Mouse (Mus musculus) gastrocnemius, adult 2 months (tissue): Measurements from ENCODE around the gene Cacnb4. TPM values are rescaled to one million over a fixed set of nuclear protein-coding genes. Genes with fewer than 3 reads are reported as not detected.
A peak's percentile ranks its signal among the peaks of the same experiment; 100 is the strongest.

ENCODE experiments used
- DNase-seq: peaks from one replicate; pipeline ENCODE4 v3.0.0; 2022
- H3K27ac ChIP-seq: fragments of 200-600 bp; 2 replicates; pipeline ENCODE4 v1.8.1; 2022; ENCODE audit warnings: mild to moderate bottlenecking
- H3K4me3 ChIP-seq: fragments of 200-600 bp; 2 replicates; pipeline ENCODE4 v1.8.1; 2022; ENCODE audit warnings: mild to moderate bottlenecking, moderate library complexity
- CTCF ChIP-seq: fragments of 200-600 bp; IDR thresholded peaks from 2 replicates; pipeline ENCODE4 v1.8.1; 2022; ENCODE audit warnings: antibody characterized with exemption, mild to moderate bottlenecking, moderate library complexity
- intact Hi-C: fragments of 180-260 bp; cut with DNase I; formaldehyde crosslinking; loops from one replicate; pipeline ENCODE4 v1.15.1; 2025
- total RNA-seq, 2 experiments: library from RNA; stranded (reverse); gene quantifications; 2 replicates each; pipeline ENCODE4 v1.2.3; 2021

The Cacnb4 gene
- total RNA-seq, 2 experiments from 2014 or later: 0.20 to 0.31 TPM

DNA sequence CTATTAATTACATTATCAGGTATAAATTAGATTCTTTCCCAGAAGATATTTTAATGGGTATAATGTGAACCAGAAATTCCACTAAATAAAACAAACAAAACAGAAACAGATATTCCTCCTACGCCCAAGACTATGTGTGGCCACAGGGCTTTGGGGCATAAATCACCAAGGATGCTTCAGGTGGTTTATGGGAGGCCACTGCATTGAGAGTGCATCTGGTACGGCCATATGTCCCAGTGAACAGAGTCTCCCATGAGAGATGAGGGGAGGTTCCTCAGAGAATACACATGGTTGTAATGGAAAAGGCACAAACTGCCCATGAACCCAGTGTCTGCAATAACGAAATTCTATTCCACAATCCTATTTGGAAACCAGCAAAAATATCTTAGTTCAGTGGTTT, 160.1 kb downstream of the Cacnb4 start:
- Histone ChIP-seq H3K4me3 (no peak overlapping the region), H3K27ac (no peak overlapping the region)
- no peak for TF ChIP-seq CTCF
- no peak for DNase-seq
- intact Hi-C loops: no loop called here

DNA sequence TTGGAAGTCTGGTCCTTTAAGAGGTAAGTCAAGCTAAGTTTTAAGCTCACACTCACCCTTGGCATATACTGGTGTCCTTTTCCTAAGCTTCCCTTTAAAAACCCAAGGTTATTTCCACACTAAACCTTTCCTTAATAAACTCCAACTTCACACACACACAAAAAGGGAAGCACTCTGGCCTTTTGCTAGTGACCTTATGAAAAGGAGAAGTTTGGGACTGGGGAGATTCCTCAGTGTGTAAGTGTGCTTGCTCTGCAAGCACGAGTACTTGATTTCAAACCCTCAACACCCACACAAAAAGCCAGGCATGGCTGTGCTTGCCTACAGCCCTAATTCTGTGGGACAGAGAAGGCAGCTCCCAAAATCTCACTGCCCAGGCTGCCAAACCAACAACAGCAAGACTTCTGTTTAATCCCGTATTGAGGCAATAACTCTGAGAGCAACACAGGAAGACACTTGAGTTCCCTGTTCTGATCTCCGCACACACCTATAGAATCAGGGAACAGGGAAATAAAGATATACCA, 163.7 kb downstream of the Cacnb4 start:
- H3K4me3 ChIP-seq: no peak overlapping the region
- no peak for TF ChIP-seq CTCF
- intact Hi-C loops: no loop called here
- H3K27ac ChIP-seq: no peak overlapping the region
- no peak for DNase-seq

DNA sequence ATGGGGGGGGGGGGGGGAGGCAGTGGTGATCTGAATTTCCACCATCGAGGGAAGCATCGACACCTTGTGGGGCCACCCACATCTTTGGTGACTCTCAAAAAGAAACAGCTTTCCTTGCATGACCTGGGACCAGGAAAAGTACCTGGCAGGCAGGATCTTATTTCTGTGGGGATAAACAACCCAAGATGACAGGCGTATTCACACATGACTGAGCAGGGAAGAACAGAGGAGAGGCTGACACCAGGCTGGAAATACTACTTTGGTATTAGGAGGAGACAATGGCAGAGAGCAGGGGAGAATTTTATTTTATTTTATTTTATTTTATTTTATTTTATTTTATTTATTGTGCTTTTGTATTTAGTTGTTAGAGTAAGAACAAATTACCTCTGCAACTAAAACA, 164.4 kb downstream of the Cacnb4 start:
- DNase-seq: no peak
- H3K4me3 ChIP-seq: no peak overlapping the region
- no peak for TF ChIP-seq CTCF
- H3K27ac ChIP-seq: no peak overlapping the region
- intact Hi-C loops: no loop called here

DNA sequence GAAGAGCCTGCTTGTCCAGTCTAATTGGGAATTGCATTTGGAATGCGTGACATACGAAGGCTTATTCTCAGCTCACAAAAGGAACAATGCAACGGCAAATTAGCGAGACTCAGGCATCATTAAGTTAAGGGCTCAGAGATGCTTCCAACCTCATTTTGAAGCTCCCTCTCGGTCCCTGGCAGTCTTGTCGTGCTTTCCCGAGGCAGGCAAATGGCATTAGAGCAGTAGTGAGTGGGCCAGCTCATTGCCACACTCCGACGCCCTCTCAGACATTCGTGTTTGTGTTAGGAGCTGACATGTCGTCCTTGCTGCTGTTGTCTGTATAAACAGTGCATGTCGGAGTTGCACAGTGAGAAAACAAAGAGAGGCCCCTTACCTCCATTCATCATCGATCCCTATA, 164.8 kb downstream of the Cacnb4 start:
- Histone ChIP-seq H3K4me3 (no peak overlapping the region), H3K27ac (no peak overlapping the region)
- TF ChIP-seq CTCF: no peak
- intact Hi-C loops: no loop called here
- no peak for DNase-seq

DNA sequence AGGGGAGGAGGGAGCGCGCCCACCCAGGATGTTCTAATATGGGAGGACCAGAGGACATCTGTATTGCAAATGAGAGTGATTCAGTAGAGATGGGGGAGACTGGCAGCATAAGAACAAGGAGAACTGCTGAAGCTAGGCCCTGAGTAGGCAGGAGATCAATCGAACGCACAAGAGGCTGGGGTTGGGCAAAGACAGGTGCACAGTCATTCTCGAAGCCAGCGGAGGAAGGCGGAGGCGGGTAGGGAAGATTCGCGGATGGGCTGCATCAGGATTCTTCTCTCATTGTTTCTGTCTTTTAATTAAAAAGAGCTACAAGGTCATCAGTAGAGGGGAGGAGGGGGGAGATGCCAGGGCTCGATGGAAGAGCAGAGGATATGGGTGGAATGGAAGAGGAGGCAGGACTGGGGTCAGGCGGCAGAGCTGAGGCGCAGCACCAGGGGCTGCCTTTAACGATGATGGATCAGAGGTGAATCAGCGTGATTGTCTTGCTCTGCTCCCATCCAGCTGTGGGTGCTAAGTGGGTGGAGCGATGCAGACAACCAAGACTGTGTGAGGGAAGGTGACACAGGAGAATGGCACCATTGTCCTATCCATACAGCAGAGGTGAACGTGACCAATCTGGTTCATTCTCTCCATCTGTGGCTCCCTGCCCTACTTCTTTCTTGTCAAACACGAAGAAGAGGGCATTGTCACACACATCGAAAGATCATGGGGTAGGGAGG, 166.7 kb downstream of the Cacnb4 start:
- intact Hi-C loops: no loop called here
- no peak for TF ChIP-seq CTCF

DNA sequence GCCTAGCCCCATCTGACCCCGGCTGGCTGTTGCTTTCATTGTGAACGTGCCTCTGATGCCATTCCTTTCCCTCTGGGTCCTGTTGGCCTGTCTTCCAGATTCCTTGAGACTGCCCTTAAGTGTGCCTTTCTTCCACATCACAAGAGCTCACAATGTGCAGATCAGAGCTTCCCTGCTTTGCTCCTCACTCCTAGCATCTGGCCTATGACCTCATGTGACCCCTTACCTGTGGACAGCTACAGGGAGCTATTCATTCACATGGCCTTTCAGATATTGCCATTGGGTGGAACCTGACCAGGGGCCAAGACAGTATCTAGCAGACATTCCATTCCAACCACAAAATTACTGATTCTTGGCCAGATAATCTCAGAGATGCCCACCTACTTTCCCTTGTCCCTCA, 171.5 kb downstream of the Cacnb4 start:
- intact Hi-C loops: no loop called here
- TF ChIP-seq CTCF: no peak
- DNase-seq: no peak
- Histone ChIP-seq H3K27ac (no peak overlapping the region), H3K4me3 (no peak overlapping the region)

More for the DNA sequence above, 166.7 kb downstream of the Cacnb4 start:
- no peak overlapping the region for H3K27ac ChIP-seq
- no peak overlapping the region for H3K4me3 ChIP-seq
- DNase-seq: no peak

DNA sequence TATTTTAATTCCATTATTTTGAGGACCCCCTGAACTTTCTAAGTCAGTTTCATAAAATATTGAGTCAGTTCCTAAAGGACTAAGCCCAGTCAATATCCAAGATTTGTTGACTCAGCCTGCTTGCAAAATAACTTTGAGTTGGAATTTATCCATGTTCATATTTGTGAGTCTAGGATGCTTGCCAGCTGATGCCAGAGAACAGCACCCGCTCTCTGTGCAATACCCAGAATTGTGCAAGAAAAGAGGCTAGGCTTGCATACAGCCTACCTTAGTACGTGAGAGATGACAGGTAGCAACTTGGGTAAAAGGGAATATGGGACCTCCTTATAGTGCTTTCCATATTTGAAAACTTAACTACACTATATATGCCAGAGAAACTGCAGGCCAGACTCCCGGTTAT, 171.9 kb downstream of the Cacnb4 start:
- DNase-seq: no peak
- Histone ChIP-seq H3K27ac (no peak overlapping the region), H3K4me3 (no peak overlapping the region)
- intact Hi-C loops: no loop called here
- TF ChIP-seq CTCF: no peak

DNA sequence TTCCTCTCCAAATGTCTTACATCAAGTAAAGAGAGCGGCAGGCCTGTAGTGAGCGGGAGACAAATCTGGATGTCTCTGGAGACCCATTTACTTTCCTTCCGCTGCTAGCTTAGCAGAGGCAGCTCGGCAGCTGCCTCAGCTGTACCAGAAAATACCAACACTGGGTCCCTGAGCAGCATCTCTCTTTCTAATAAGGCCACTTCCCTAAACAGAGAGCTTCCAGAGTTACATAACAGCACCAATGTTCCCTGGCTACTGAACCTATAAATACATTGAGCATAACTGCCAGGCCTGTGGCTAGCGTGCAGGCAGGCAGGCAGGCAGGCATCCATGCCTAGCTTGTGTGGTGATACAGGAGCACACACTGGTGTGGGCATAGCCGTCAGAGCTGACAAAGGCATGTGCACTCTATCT, 176.8 kb downstream of the Cacnb4 start:
- no peak for TF ChIP-seq CTCF
- peak; percentile 53 for DNase-seq
- intact Hi-C loops: no loop called here
- Histone ChIP-seq H3K4me3 (no peak overlapping the region), H3K27ac (peak overlapping the region; percentile 75)

DNA sequence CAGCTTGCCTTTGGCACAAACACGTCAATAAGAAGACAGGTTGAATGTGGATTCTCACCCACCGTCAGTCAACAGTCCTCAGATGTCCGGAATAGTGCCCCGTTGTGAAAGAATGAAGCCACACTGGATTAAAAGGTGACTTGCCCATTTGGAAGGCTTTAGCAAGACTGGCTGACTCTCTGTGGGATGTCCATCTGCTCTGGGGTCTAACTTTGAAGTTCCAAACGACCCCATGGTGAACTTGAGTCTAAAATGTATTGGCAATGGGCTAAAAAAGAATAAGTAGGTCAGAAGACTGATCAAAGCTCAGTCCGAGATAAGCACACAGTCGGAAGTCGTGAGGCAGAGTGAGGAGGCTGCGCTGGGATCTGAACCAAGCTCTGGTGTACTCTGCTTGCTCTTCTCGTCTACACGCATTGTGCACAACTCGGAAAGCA, 177.5 kb downstream of the Cacnb4 start:
- no peak for DNase-seq
- no peak overlapping the region for H3K4me3 ChIP-seq
- TF ChIP-seq CTCF: no peak
- H3K27ac ChIP-seq: no peak overlapping the region
- intact Hi-C loops: no loop called here

DNA sequence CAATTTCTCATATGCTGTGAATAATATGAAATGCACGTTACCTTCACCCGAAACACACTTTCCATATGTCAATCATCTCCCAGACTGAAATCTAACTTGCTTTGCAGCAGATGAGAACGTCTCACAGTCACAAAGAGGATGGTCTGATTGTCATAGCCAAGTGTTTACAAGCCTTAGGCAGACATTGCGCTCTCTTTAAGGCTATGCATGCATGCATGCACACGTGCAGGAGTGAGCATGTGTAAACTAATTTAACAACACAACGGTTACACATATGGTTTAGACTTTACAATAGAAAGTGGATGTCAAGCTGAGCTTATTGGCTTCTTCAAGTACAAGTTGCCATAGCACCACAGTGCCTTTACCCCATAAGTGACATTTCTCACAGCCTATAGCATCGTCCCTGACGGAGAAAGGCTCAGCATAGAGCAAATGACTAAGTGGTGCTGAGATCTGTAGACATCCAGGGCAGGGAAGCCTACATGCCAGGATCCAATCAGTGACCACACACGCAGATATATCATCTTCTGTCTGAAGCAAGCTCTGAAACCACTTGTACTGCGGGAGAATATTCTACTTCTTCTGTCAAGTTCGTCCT, 181.4 kb downstream of the Cacnb4 start:
- no peak for TF ChIP-seq CTCF
- DNase-seq: no peak
- no peak overlapping the region for H3K27ac ChIP-seq
- H3K4me3 ChIP-seq: no peak overlapping the region
- intact Hi-C loops: no loop called here

DNA sequence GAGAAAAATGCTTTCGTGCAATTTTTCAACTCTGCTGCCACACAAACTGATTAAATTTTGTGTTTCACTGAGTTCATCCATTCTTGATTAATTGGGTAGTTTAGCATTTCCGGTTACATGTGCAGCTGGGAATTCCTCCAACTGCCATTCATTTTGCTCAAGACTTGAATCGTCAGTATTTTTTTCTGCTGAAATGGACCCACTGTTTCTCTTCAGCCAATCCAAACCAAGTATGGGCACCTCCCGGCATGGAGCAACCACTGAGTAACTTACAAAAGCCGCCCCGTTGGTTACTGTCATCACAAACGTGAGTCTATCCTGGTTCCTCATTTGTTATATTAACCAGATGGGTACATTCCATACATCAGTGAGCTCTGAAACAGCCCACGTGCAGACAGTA, 182.4 kb downstream of the Cacnb4 start:
- TF ChIP-seq CTCF: no peak
- no peak overlapping the region for H3K27ac ChIP-seq
- intact Hi-C loops: no loop called here

DNA sequence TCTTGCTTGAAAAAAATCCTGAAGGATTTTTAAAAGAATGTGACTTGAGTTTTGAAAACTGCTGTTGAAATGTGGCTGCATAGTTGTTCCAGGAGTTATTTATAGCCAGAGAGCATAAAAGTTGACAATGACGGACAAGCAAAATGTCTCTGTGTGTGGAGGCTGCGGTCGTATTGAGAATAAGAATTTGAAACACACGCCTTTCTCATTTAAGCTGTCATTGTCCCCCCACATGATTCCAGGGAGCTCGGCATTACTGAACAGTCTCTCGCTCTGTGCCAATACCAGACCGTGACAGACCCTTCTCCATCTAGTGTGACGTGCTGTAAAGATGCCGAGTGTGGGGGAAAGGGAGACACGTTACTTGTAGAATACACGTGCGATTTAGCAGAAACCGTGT, 183.8 kb downstream of the Cacnb4 start:
- intact Hi-C loops: no loop called here
- no peak for DNase-seq
- Histone ChIP-seq H3K27ac (peak overlapping the region; percentile 16), H3K4me3 (peak overlapping the region; percentile 48)
- TF ChIP-seq CTCF: no peak

More for the DNA sequence above, 182.4 kb downstream of the Cacnb4 start:
- DNase-seq: no peak
- no peak overlapping the region for H3K4me3 ChIP-seq

DNA sequence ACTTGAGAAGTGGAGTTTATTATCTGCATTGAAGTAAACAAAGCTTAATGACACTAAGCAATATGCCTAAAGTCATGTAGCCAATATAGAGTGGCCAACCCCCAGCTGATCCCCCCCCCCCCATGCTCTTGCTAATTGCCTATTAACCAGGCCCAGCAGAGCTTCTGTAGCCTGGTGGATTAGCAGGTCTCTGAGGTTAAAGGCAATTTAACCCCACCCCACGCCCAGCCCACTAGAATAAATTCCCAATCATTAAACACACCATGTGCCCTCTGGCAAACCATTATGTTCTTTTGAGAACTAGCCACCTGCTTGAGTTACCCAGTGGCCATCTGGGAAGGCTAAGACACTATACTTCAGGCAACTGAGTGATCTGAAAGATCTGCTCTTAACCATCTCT, 186.8 kb downstream of the Cacnb4 start:
- intact Hi-C loops: no loop called here
- DNase-seq: no peak
- TF ChIP-seq CTCF: no peak
- no peak overlapping the region for H3K4me3 ChIP-seq
- no peak overlapping the region for H3K27ac ChIP-seq

DNA sequence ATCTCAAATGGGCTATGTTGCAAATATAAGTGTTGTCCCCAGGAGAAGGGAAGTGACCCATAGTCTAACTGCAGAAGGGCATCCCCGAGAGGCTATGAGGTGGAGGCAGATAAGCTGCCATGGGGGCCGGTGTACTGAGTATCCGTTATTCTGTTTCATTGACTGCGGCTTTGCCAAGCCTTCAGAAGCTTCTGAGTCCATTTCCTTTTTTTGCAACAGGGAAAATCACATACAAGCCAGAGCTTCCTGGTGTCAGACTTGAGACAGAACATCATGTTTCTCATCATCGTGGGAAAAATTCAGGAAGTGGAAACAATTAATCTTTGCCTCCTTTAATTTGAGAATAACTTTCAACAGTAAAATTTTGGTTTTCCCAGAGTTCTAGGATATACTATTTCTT, 193.1 kb downstream of the Cacnb4 start:
- no peak for DNase-seq
- Histone ChIP-seq H3K4me3 (no peak overlapping the region), H3K27ac (no peak overlapping the region)
- intact Hi-C loops: no loop called here
- TF ChIP-seq CTCF: no peak
